In the genomic region with DNA sequence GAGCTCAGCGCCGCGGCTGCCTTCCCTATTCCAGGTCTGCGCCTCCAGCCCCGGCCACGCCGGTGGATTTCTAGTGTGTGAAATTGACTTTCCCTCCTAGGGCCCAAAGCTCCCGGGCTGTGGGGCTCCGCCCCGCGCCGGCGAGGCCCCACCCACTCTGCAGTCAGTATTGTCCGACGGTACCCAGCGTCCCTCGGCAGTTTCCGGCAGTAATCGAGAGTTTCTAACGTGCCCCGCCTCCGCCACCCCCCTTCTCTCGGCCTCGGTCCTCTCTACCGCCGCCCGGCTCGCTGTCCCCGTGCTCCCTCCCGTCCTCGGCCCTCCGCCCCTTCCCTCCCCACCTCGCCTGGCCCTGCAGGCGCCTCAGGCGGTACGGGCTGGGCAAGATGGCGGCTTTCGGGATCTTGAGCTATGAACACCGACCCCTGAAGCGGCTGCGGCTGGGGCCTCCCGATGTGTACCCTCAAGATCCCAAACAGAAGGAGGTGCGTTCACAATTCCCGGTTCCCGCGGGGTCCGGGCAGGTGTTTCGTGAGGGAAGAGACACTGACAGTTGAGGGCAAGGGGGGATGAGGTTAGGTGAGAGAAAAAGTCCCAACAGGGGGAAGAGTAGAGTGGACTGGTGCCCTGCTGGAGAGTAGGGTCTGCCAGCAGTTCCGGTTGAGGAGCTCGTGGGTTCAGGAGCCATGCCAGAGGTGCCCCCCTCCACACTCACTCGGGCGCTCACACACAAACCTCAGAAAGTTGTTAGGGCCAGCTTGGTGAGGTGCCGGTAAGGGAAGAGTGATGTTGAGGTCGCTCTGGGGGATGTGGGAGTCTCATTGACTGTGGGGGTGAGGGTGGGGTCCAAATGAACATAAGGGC, we compare ENCODE assay signal across 8 mouse cellular contexts. TPM values are rescaled to one million over a fixed set of nuclear protein-coding genes. Genes with fewer than 3 reads are reported as not detected.
DNase-seq lines count a peak whose midpoint lies in the region; ATAC-seq and TF ChIP-seq lines count a peak whose summit lies in the region.

A gene (plus strand): TSS at position 156 of the 864 bp plus-strand sequence.

- peak; percentile 75 for DNase-seq in G1E (ENCODE audit: low spot score)
- peak; percentile 86 to 91 for DNase-seq in cerebellum, adult 18-20 months
- DNase-seq in forebrain, postnatal 0 days = peak; percentile 82
- DNase-seq in heart, postnatal 4 days = peak; percentile 92
- peak; percentile 75 to 77 for DNase-seq in layer of hippocampus, adult 8-10 months (ENCODE audit: low spot score in 2 of 2)
- DNase-seq in ovary, adult 18-20 months (ENCODE audit: low spot score) = peak; percentile 89
- DNase-seq in thymus, postnatal 0 days (ENCODE audit: low spot score) = peak; percentile 83

- peak within 1 kb of the TSS; percentile 52 for H3K4me2 ChIP-seq in forebrain, postnatal 0 days (ENCODE audit: low read depth)
- H3K4me2 ChIP-seq in lung, embryonic 15.5 days = peak within 1 kb of the TSS; percentile 51

- peaks cover 44% of the 10 kb centered on the region for H3K36me3 ChIP-seq in G1E (replicated peaks)
- H3K36me3 ChIP-seq in forebrain, postnatal 0 days (ENCODE audit: insufficient read depth) = peaks cover 5% of the 10 kb centered on the region; the same call in 1 of the 2 replicates
- peaks cover 13% of the 10 kb centered on the region for H3K36me3 ChIP-seq in lung, embryonic 15.5 days

- H3K4me1 ChIP-seq in G1E (ENCODE audit: insufficient read depth, low read depth, low read length) = peaks cover 18% of the 10 kb centered on the region
- no peaks in the 10 kb centered on the region for H3K4me1 ChIP-seq in forebrain, postnatal 0 days (ENCODE audit: insufficient read depth)
- peaks cover 5% of the 10 kb centered on the region for H3K4me1 ChIP-seq in lung, embryonic 15.5 days

- peak; percentile 95 for ATAC-seq in G1E (ENCODE audit: extremely low read depth, insufficient number of reproducible peaks, low FRiP score, poor library complexity, severe bottlenecking)
- peak; percentile 99 for ATAC-seq in forebrain, postnatal 0 days
- peak; percentile 98 for ATAC-seq in lung, embryonic 15.5 days (ENCODE audit: borderline replicate concordance, extremely low read depth, low FRiP score, low TSS enrichment)

- H3K9me3 ChIP-seq in G1E (replicated peaks) = no peaks in the 10 kb centered on the region
- no peaks in the 10 kb centered on the region for H3K9me3 ChIP-seq in forebrain, postnatal 0 days (ENCODE audit: low read length)
- no peaks in the 10 kb centered on the region for H3K9me3 ChIP-seq in lung, embryonic 15.5 days

- peak within 1 kb of the TSS; percentile 72 for H3K4me3 ChIP-seq in G1E (ENCODE audit: low read depth, low read length)
- H3K4me3 ChIP-seq in forebrain, postnatal 0 days (ENCODE audit: low read depth, low read length) = peak within 1 kb of the TSS; percentile 48
- peak within 1 kb of the TSS; percentile 57 for H3K4me3 ChIP-seq in lung, embryonic 15.5 days

- 26% methylated on average over 54 of the region's 54 CpGs for WGBS in forebrain, postnatal 0 days
- WGBS in lung, embryonic 15.5 days = 17% methylated on average over 52 of the region's 54 CpGs

- H3K27me3 ChIP-seq in G1E (ENCODE audit: insufficient read depth, low read length) = no peaks in the 10 kb centered on the region
- H3K27me3 ChIP-seq in forebrain, postnatal 0 days (ENCODE audit: insufficient read depth, low read length) = no peaks in the 10 kb centered on the region
- H3K27me3 ChIP-seq in lung, embryonic 15.5 days = peaks cover 5% of the 10 kb centered on the region; the same call in 1 of the 2 replicates

- H3K9ac ChIP-seq in forebrain, postnatal 0 days = peak within 1 kb of the TSS; percentile 61
- H3K9ac ChIP-seq in lung, embryonic 15.5 days = peak within 1 kb of the TSS; percentile 68

- peak within 1 kb of the TSS; percentile 64 for H3K27ac ChIP-seq in forebrain, postnatal 0 days (ENCODE audit: low read depth, low read length)
- peak within 1 kb of the TSS; percentile 44; the same call in 1 of the 2 replicates for H3K27ac ChIP-seq in lung, embryonic 15.5 days

- no peak for TF ChIP-seq CTCF in G1E (IDR thresholded peaks at IDR 0.05; ENCODE audit: low read depth, low read length)
- no peak for TF ChIP-seq CTCF in forebrain, postnatal 0 days (IDR thresholded peaks at IDR 0.05; ENCODE audit: low read depth)

RNA-seq across cellular contexts. Expression of the gene that starts here (rescaled TPM):
- 106 and 128 TPM in 2 replicates for total RNA-seq in G1E (2014; fragmentation: Nextera tagmentation)
- total RNA-seq in G1E (2017) = 37.9 and 40.9 TPM in 2 replicates
- polyA plus RNA-seq in G1E (2012) = 44.8 and 48.2 TPM in 2 replicates
- 22.0 and 35.7 TPM in 2 replicates for total RNA-seq in forebrain, postnatal 0 days (2014; rRNA removed)
- polyA plus RNA-seq in forebrain, postnatal 0 days (2015; fragmentation: Nextera tagmentation; extraction: Ambion mirVana) = 7.3 and 14.4 TPM in 2 replicates
- 10 to 100 TPM; 27.3 to 28.0 TPM for total RNA-seq in heart, postnatal 4 days (2021)
- total RNA-seq in layer of hippocampus, adult 8-10 months (2022) = 10 to 100 TPM; 28.1 to 37.8 (median 33.4) TPM
- polyA plus RNA-seq in lung, embryonic 15.5 days (2015; fragmentation: Nextera tagmentation; extraction: Ambion mirVana) = 29.5 and 32.3 TPM in 2 replicates
- polyA plus RNA-seq in thymus, postnatal 0 days (2015; fragmentation: Nextera tagmentation; extraction: Ambion mirVana) = 25.8 and 33.0 TPM in 2 replicates

Comparison
In these comparisons a context has a peak if more than half of its experiments do, and no peak if none do; other contexts are left out.
1. Peak in every context shown above with its lines: DNase-seq, ATAC-seq, H3K4me3 ChIP-seq and H3K27ac ChIP-seq.